Comparison of ENCODE assay signal across 23 mouse cellular contexts in genomic region chr8:7988820-7989219, GRCm38 (mm10).
DNase-seq lines count a peak whose midpoint lies in the region; ATAC-seq lines count a peak whose summit lies in the region.
"Had no signal": no experiment of that assay in that cellular context is flagged by ENCODE, and none has a peak within 500 bp of the region (broad histone marks: within the 10 kb centered on the region; RNA-seq: fewer than 3 reads in every experiment).

No protein-coding gene starts in this region.

- WGBS in hindbrain, embryonic 14.5 days, result 70% methylated on average over 3 of the region's 3 CpGs
- WGBS in hindbrain, embryonic 10.5 days, result 93% methylated on average over 3 of the region's 3 CpGs
- 68% methylated on average over 3 of the region's 3 CpGs for WGBS in neural tube, embryonic 13.5 days
- 55% methylated on average over 3 of the region's 3 CpGs for WGBS in neural tube, embryonic 14.5 days

- H3K9me3 ChIP-seq in hindbrain, embryonic 14.5 days (ENCODE audit: control insufficient read depth, low read length), result no peaks in the 10 kb centered on the region
- no peaks in the 10 kb centered on the region for H3K9me3 ChIP-seq in hindbrain, embryonic 10.5 days
- H3K9me3 ChIP-seq in neural tube, embryonic 13.5 days, result no peaks in the 10 kb centered on the region
- H3K9me3 ChIP-seq in neural tube, embryonic 14.5 days (ENCODE audit: control insufficient read depth, low read length), result no peaks in the 10 kb centered on the region
- H3K9me3 ChIP-seq: embryonic facial prominence, embryonic 12.5 days; embryonic facial prominence, embryonic 15.5 days; forebrain, embryonic 12.5 days had no signal

- peak; percentile 51; the same call in 1 of the 2 replicates for ATAC-seq in hindbrain, embryonic 14.5 days (ENCODE audit: low FRiP score)
- ATAC-seq in neural tube, embryonic 13.5 days (ENCODE audit: low read depth), result peak; percentile 77; the same call in 1 of the 2 replicates
- ATAC-seq in neural tube, embryonic 14.5 days (ENCODE audit: low read depth), result peak; percentile 75; the same call in 1 of the 2 replicates
- ATAC-seq: CD4-positive, CD25-positive, alpha-beta regulatory T cell, adult 4 months; forebrain, embryonic 16.5 days; inflammation-experienced regulatory T-cells, adult 6 months; intestine, embryonic 16.5 days had no signal

- H3K4me2 ChIP-seq in hindbrain, embryonic 14.5 days (replicated peaks), result no peak overlapping the region
- no peak overlapping the region for H3K4me2 ChIP-seq in neural tube, embryonic 13.5 days
- no peak overlapping the region for H3K4me2 ChIP-seq in neural tube, embryonic 14.5 days (ENCODE audit: low read depth, low read length)
- H3K4me2 ChIP-seq: embryonic facial prominence, embryonic 12.5 days; embryonic facial prominence, embryonic 15.5 days; forebrain, embryonic 12.5 days; heart, embryonic 11.5 days had no signal

- DNase-seq in hindbrain, embryonic 14.5 days (ENCODE audit: low spot score), result no peak
- no peak for DNase-seq in hindbrain, embryonic 10.5 days (ENCODE audit: low spot score)
- DNase-seq in neural tube, embryonic 10.5 days (ENCODE audit: extremely low spot score, low spot score), result no peak
- no peak for DNase-seq in frontal cortex, postnatal 10 days (ENCODE audit: low spot score in 2 of 2)
- DNase-seq: adrenal gland, adult 2 months; adrenal gland, postnatal 14 days; cerebellum, adult 11 months; cerebellum, adult 2 months; cerebellum, postnatal 10 days; gastrocnemius, adult 2 months; gastrocnemius, postnatal 14 days; heart, adult 11 months; kidney, adult 18-20 months had no signal

- no peaks in the 10 kb centered on the region for H3K27me3 ChIP-seq in hindbrain, embryonic 14.5 days (ENCODE audit: control insufficient read depth, insufficient read depth, low read length)
- H3K27me3 ChIP-seq in hindbrain, embryonic 10.5 days (ENCODE audit: insufficient read depth, poor library complexity, severe bottlenecking), result no peaks in the 10 kb centered on the region
- H3K27me3 ChIP-seq in neural tube, embryonic 13.5 days, result no peaks in the 10 kb centered on the region
- no peaks in the 10 kb centered on the region for H3K27me3 ChIP-seq in neural tube, embryonic 14.5 days (ENCODE audit: control insufficient read depth, insufficient read depth, low read length)
- H3K27me3 ChIP-seq: embryonic facial prominence, embryonic 12.5 days; embryonic facial prominence, embryonic 15.5 days; forebrain, embryonic 12.5 days had no signal

- H3K36me3 ChIP-seq in hindbrain, embryonic 14.5 days (replicated peaks; ENCODE audit: control insufficient read depth, insufficient read depth), result no peaks in the 10 kb centered on the region
- no peaks in the 10 kb centered on the region for H3K36me3 ChIP-seq in hindbrain, embryonic 10.5 days
- no peaks in the 10 kb centered on the region for H3K36me3 ChIP-seq in neural tube, embryonic 13.5 days
- no peaks in the 10 kb centered on the region for H3K36me3 ChIP-seq in neural tube, embryonic 14.5 days (ENCODE audit: control insufficient read depth, insufficient read depth, low read length)
- H3K36me3 ChIP-seq: embryonic facial prominence, embryonic 12.5 days; embryonic facial prominence, embryonic 15.5 days; forebrain, embryonic 12.5 days had no signal

- H3K4me1 ChIP-seq in hindbrain, embryonic 14.5 days (replicated peaks; ENCODE audit: control insufficient read depth, insufficient read depth, low read length), result no peaks in the 10 kb centered on the region
- H3K4me1 ChIP-seq in hindbrain, embryonic 10.5 days (replicated peaks), result no peaks in the 10 kb centered on the region
- H3K4me1 ChIP-seq in neural tube, embryonic 13.5 days (replicated peaks), result no peaks in the 10 kb centered on the region
- no peaks in the 10 kb centered on the region for H3K4me1 ChIP-seq in neural tube, embryonic 14.5 days (ENCODE audit: control insufficient read depth, insufficient read depth, low read length)
- H3K4me1 ChIP-seq: embryonic facial prominence, embryonic 12.5 days; embryonic facial prominence, embryonic 15.5 days; forebrain, embryonic 12.5 days had no signal

- no peak overlapping the region for H3K9ac ChIP-seq in hindbrain, embryonic 14.5 days
- H3K9ac ChIP-seq in neural tube, embryonic 13.5 days, result no peak overlapping the region
- no peak overlapping the region for H3K9ac ChIP-seq in neural tube, embryonic 14.5 days (replicated peaks; ENCODE audit: low read depth, low read length)
- H3K9ac ChIP-seq: embryonic facial prominence, embryonic 12.5 days; embryonic facial prominence, embryonic 15.5 days; forebrain, embryonic 12.5 days had no signal

- H3K27ac ChIP-seq in hindbrain, embryonic 14.5 days, result no peak overlapping the region
- H3K27ac ChIP-seq in hindbrain, embryonic 10.5 days, result no peak overlapping the region
- H3K27ac ChIP-seq in neural tube, embryonic 13.5 days (replicated peaks), result no peak overlapping the region
- H3K27ac ChIP-seq in neural tube, embryonic 14.5 days (ENCODE audit: low read depth, low read length), result no peak overlapping the region
- H3K27ac ChIP-seq: embryonic facial prominence, embryonic 12.5 days; embryonic facial prominence, embryonic 15.5 days; forebrain, embryonic 12.5 days; gastrocnemius, adult 2 months had no signal

- H3K4me3 ChIP-seq in hindbrain, embryonic 14.5 days (replicated peaks; ENCODE audit: low read length), result no peak overlapping the region
- H3K4me3 ChIP-seq in hindbrain, embryonic 10.5 days, result no peak overlapping the region
- H3K4me3 ChIP-seq in neural tube, embryonic 13.5 days, result no peak overlapping the region
- no peak overlapping the region for H3K4me3 ChIP-seq in neural tube, embryonic 14.5 days (ENCODE audit: low read depth, low read length)
- H3K4me3 ChIP-seq: embryonic facial prominence, embryonic 12.5 days; embryonic facial prominence, embryonic 15.5 days; forebrain, embryonic 12.5 days; gastrocnemius, adult 2 months had no signal
